Mouse (Mus musculus) kidney, embryonic 15.5 days (tissue): ENCODE measurements around the gene Gcgr. TPM values are rescaled to one million over a fixed set of nuclear protein-coding genes. Genes with fewer than 3 reads are reported as not detected.
"Not testable (repeated sequence)": the region's sequence is repeated elsewhere in the genome, so short reads cannot be mapped to it uniquely, and the experiment has no call there.

Experiments used
- ATAC-seq: fragments of 200-750 bp; cut with Nextera tagmentation; replicated peaks from 2 replicates; pipeline ENCODE4 v1.8.0; 2017; ENCODE audit warnings: moderate TSS enrichment; ENCODE audit not compliant: low FRiP score
- H3K27ac ChIP-seq: fragments of 300-500 bp; sonication (generic); 2 replicates; pipeline ENCODE4 v1.5.1; 2015; ENCODE audit warnings: mild to moderate bottlenecking, inconsistent platforms
- H3K27me3 ChIP-seq: fragments of 300-500 bp; sonication (generic); 2 replicates; pipeline ENCODE4 v1.6.1; 2015; ENCODE audit warnings: inconsistent platforms
- H3K36me3 ChIP-seq: fragments of 300-500 bp; sonication (generic); 2 replicates; pipeline ENCODE4 v1.6.1; 2015; ENCODE audit warnings: inconsistent platforms
- H3K4me1 ChIP-seq: fragments of 300-500 bp; sonication (generic); 2 replicates; pipeline ENCODE4 v1.6.1; 2015; ENCODE audit warnings: inconsistent platforms
- H3K4me2 ChIP-seq: fragments of 300-500 bp; sonication (generic); 2 replicates; pipeline ENCODE4 v1.6.1; 2015; ENCODE audit warnings: moderate library complexity, mild to moderate bottlenecking, inconsistent platforms
- H3K4me3 ChIP-seq: fragments of 300-500 bp; sonication (generic); replicated peaks from 2 replicates; pipeline ENCODE4 v1.5.1; 2015; ENCODE audit warnings: mild to moderate bottlenecking, inconsistent platforms
- H3K9ac ChIP-seq: fragments of 300-500 bp; sonication (generic); 2 replicates; pipeline ENCODE4 v1.6.1; 2015; ENCODE audit warnings: mild to moderate bottlenecking, inconsistent platforms
- H3K9me3 ChIP-seq: fragments of 300-500 bp; sonication (generic); replicated peaks from 2 replicates; pipeline ENCODE4 v1.6.1; 2016; ENCODE audit warnings: inconsistent platforms
- WGBS: fragments of 180-500 bp; shearing (Covaris S2); methylation state at CpG from one replicate; pipeline ENCODE4 v1.1.7; 2015; ENCODE audit warnings: mixed read lengths; 5-methylcytosine and 5-hydroxymethylcytosine counted together
- polyA plus RNA-seq: library from polyadenylated mRNA; unstranded; fragments of >200 nt; fragmentation: Nextera tagmentation; extraction: Ambion mirVana; gene quantifications from 2 replicates; pipeline ENCODE4 v1.2.1, GENCODE M21; 2015

The Gcgr gene
- polyA plus RNA-seq, 1 experiment from 2014 or later: 2.4 TPM

- Histone ChIP-seq H3K4me1 (peaks cover 27% of the 10 kb centered on the region), H3K27ac (0 out of 2 replicates have a peak overlapping the region, but pooled peaks have one; percentile 27), H3K36me3 (no peaks in the 10 kb centered on the region), H3K4me2 (no peak overlapping the region), H3K4me3 (no peak overlapping the region), H3K9ac (no peak overlapping the region), H3K27me3 (no peaks in the 10 kb centered on the region), H3K9me3 (no peaks in the 10 kb centered on the region)
- WGBS: 80% methylated on average over 9 of the region's 9 CpGs
- ATAC-seq: no peak
Observed at GRCm38 (mm10) chr11:120508290-120508870, 22.1 kb upstream of the Gcgr start.

DNA sequence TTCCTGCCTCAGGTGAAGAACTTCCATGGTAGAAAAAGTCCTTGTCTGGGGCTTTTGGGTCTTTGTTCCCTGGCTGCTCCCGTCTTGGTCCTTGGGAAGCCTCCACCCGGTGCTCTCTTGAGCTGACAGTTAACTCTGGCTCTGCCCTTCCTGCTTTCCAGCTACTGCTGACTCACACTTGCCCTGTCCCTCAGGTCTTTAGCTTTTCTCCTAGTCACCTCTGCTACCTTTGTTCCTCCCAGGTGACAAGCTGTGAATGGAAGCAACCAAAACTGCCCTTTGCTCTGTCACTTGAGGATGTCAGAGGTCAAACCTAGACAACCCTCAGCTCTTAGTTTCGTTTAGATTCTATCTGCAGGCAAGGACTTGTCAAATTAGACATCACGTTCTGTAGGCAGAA, 20.6 kb upstream of the Gcgr start:
- peaks cover 27% of the 10 kb centered on the region for H3K4me1 ChIP-seq
- no peak for ATAC-seq
- H3K9me3 ChIP-seq: no peaks in the 10 kb centered on the region
- peak overlapping the region; percentile 64; the same call in 1 of the 2 replicates for H3K27ac ChIP-seq
- no peak overlapping the region for H3K9ac ChIP-seq
- H3K36me3 ChIP-seq: no peaks in the 10 kb centered on the region
- H3K27me3 ChIP-seq: no peaks in the 10 kb centered on the region
- WGBS: 52% methylated on average over 4 of the region's 4 CpGs
- H3K4me2 ChIP-seq: peak overlapping the region; percentile 53; the same call in 1 of the 2 replicates
- H3K4me3 ChIP-seq: no peak overlapping the region

DNA sequence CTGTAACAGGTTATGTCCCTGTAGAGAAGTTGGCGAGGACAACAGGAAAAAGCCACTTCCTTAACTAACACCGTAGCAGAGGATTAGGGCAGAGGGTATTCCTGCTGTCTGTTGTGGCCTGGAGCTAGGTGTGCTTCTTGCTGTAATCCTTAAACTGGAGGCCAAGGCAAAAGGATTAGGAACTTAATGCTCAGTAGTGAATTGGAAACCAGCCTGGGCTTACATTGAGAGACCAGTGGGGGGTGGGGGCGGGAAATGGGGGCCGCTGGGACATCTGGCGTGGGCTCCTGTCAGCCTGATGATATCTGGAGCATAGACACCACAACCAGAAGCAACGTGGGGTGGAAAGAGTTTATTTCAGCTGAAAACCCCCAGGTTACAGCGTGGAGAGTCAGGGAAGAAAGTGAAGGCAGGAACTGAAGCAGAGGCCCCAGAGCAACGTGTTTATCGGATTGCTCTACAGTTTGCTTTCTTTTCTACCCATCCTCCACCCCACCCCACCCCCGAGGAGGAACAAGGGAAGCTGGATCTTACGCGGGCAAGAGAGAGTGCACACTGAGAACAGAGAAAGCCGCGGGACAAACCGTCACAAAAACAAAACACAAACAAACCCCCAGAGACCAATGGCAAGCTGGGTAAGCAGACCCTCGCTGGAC, 20.0 kb upstream of the Gcgr start:
- no peak; the same call in 1 of the 2 replicates for ATAC-seq
- H3K4me1 ChIP-seq: peaks cover 27% of the 10 kb centered on the region
- 11% methylated on average over 16 of the region's 16 CpGs for WGBS
- H3K27ac ChIP-seq: peak overlapping the region; percentile 64
- peak overlapping the region; percentile 32 for H3K4me3 ChIP-seq
- no peaks in the 10 kb centered on the region for H3K27me3 ChIP-seq
- H3K9me3 ChIP-seq: no peaks in the 10 kb centered on the region
- H3K9ac ChIP-seq: peak overlapping the region; percentile 26; the same call in 1 of the 2 replicates
- H3K4me2 ChIP-seq: peak overlapping the region; percentile 53
- H3K36me3 ChIP-seq: no peaks in the 10 kb centered on the region

GRCm38 (mm10) chr11:120512790-120513453, 17.6 kb upstream of the Gcgr start:
- Histone ChIP-seq H3K4me1 (peaks cover 25% of the 10 kb centered on the region), H3K36me3 (no peaks in the 10 kb centered on the region), H3K9me3 (no peaks in the 10 kb centered on the region), H3K4me2 (no peak overlapping the region), H3K27ac (no peak overlapping the region), H3K27me3 (no peaks in the 10 kb centered on the region), H3K9ac (no peak overlapping the region), H3K4me3 (no peak overlapping the region)
- 24% methylated on average over 6 of the region's 6 CpGs for WGBS
- no peak for ATAC-seq

DNA sequence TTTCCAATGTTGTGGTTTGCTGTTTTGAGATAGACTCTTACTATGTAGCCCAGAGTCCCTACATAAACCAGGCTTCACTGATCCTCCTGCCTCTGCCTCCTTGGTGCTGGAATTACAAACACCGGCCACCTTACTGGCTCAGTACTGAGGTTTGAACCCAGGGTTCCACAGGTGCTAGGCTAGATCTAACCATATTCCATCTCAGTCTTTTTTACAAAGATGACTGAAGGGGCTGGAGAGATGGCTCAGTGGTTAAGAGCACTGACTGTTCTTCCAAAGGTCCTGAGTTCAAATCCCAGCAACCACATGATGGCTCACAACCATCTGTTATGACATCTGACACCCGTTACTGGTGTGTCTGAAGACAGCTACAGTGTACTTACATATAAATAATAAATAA, 16.2 kb upstream of the Gcgr start:
- not testable (repeated sequence) for H3K9me3 ChIP-seq, ATAC-seq, H3K27ac ChIP-seq, H3K36me3 ChIP-seq, H3K27me3 ChIP-seq, H3K4me3 ChIP-seq, H3K9ac ChIP-seq, H3K4me2 ChIP-seq
- H3K4me1 ChIP-seq: peaks cover 33% of the 10 kb centered on the region
- 89% methylated on average over 2 of the region's 2 CpGs for WGBS

DNA sequence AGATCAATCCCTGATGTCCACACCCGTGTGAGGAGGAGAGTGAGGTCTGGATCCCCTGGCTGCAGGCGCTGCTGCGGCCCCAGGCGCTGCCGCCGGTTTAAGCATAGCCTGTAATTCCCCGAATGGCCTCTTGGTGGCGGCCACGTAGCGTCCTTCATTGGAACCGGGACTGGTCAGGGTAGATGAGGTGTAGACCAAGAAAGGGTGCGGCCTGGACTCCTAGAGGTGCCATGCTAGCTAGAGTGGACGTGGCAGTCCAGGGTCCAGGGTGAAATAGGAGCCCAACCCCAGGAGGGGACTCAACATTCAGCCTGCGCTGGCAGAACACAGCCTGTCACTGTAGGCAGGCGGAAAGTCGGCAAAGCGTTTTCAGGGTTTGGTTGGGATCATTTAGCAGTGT, 14.9 kb upstream of the Gcgr start:
- Histone ChIP-seq H3K27ac (no peak overlapping the region), H3K4me3 (no peak overlapping the region), H3K27me3 (no peaks in the 10 kb centered on the region), H3K9ac (no peak overlapping the region), H3K4me1 (peaks cover 37% of the 10 kb centered on the region), H3K9me3 (no peaks in the 10 kb centered on the region), H3K36me3 (no peaks in the 10 kb centered on the region), H3K4me2 (no peak overlapping the region)
- peak; percentile 71 for ATAC-seq
- 17% methylated on average over 17 of the region's 17 CpGs for WGBS

DNA sequence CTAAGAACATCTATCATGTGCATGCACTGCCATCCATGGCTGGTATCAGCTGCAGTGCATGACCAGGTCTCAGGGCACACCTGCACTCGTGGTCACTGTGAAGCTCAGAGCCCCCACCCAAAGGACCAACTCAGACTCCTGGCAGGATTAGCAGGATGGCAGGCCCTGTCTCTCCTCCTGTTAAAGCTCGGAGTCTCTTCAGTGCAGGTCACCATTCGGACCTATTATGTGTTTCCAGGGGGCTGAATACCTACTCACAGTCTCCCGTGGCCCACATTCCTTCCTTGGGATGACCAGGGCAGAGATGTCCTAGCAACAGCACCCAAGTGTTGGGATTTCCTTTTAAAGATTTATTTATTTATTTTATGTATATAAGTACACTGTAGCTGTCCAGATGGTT, 13.4 kb upstream of the Gcgr start:
- Histone ChIP-seq H3K9ac (no peak overlapping the region), H3K27me3 (no peaks in the 10 kb centered on the region), H3K4me3 (no peak overlapping the region), H3K4me1 (peaks cover 31% of the 10 kb centered on the region), H3K36me3 (no peaks in the 10 kb centered on the region), H3K27ac (no peak overlapping the region), H3K9me3 (no peaks in the 10 kb centered on the region), H3K4me2 (no peak overlapping the region)
- 89% methylated on average over 4 of the region's 4 CpGs for WGBS
- ATAC-seq: no peak

- 56% methylated on average over 6 of the region's 6 CpGs for WGBS
- Histone ChIP-seq H3K36me3 (no peaks in the 10 kb centered on the region), H3K27ac (peak overlapping the region; percentile 20; the same call in 1 of the 2 replicates), H3K4me2 (no peak overlapping the region; the same call in 1 of the 2 replicates), H3K4me3 (no peak overlapping the region), H3K9ac (no peak overlapping the region), H3K4me1 (peaks cover 26% of the 10 kb centered on the region), H3K27me3 (no peaks in the 10 kb centered on the region), H3K9me3 (no peaks in the 10 kb centered on the region)
- no peak for ATAC-seq
Observed at GRCm38 (mm10) chr11:120518027-120518426, 12.5 kb upstream of the Gcgr start.

- Histone ChIP-seq H3K4me1 (peaks cover 23% of the 10 kb centered on the region), H3K4me2 (no peak overlapping the region; the same call in 1 of the 2 replicates), H3K27ac (no peak overlapping the region), H3K4me3 (no peak overlapping the region), H3K36me3 (no peaks in the 10 kb centered on the region), H3K9ac (no peak overlapping the region), H3K27me3 (no peaks in the 10 kb centered on the region), H3K9me3 (no peaks in the 10 kb centered on the region)
- no peak for ATAC-seq
- 65% methylated on average over 6 of the region's 6 CpGs for WGBS
Observed at GRCm38 (mm10) chr11:120518558-120518957, 11.9 kb upstream of the Gcgr start.

DNA sequence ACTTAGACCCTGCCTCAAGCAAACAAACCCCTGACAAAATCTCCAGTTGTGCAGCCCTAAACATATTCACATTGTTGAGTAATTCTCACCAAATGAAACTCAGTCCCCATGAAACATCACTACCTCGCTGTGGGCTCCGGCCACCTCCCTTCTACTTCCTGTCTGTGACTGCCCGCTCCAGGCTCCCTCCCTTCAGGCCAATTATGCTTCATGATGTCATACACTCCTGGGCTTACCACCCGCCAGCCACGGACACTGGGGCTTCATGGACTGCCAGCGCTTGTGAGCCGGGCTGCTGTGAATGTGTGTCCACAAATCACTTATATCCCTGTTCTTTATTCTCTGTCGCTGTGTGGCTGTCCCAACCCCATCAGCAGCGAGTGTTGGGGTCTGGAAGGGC, 10.8 kb upstream of the Gcgr start:
- H3K9ac ChIP-seq: no peak overlapping the region
- no peaks in the 10 kb centered on the region for H3K27me3 ChIP-seq
- 30% methylated on average over 9 of the region's 9 CpGs for WGBS
- peaks cover 23% of the 10 kb centered on the region for H3K4me1 ChIP-seq
- H3K27ac ChIP-seq: peak overlapping the region; percentile 15; the same call in 1 of the 2 replicates
- H3K4me2 ChIP-seq: peak overlapping the region; percentile 20; the same call in 1 of the 2 replicates
- no peak overlapping the region for H3K4me3 ChIP-seq
- no peaks in the 10 kb centered on the region for H3K9me3 ChIP-seq
- ATAC-seq: no peak
- H3K36me3 ChIP-seq: no peaks in the 10 kb centered on the region

GRCm38 (mm10) chr11:120520498-120520897, 10.0 kb upstream of the Gcgr start:
- Histone ChIP-seq H3K4me2 (no peak overlapping the region), H3K4me1 (peaks cover 23% of the 10 kb centered on the region), H3K27me3 (no peaks in the 10 kb centered on the region), H3K27ac (no peak overlapping the region), H3K9ac (no peak overlapping the region), H3K4me3 (no peak overlapping the region), H3K9me3 (no peaks in the 10 kb centered on the region), H3K36me3 (no peaks in the 10 kb centered on the region)
- 63% methylated on average over 9 of the region's 9 CpGs for WGBS
- ATAC-seq: no peak

DNA sequence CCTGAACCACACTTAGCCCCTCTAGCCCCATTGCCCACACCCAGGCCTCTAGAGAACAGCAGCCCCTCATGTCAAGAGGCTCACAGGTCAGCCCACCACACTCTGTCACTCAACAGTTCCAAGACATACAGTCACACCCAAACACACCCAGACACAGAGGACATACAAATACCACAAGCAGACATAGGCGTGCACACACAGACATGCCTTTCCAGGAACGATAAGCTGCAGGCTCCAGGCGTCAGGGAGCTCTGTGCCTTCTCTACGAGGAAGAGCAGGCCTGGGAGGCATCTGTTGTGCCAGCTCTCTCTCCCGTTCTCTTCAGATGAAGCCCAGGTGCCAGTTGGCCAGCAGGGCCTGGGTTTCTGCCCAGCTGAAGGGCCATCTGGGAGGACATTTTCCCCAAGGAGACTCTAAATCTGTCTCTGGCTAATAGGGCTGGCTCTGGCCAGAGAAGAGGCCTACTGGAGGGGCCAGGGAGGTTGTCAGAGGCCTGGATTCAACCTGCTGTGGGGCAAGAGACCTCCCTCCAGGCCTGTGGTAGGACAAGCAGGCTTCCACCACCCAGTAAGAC, 9.4 kb upstream of the Gcgr start:
- H3K36me3 ChIP-seq: no peaks in the 10 kb centered on the region
- H3K9me3 ChIP-seq: no peaks in the 10 kb centered on the region
- H3K4me3 ChIP-seq: no peak overlapping the region
- ATAC-seq: no peak
- H3K27ac ChIP-seq: no peak overlapping the region
- no peak overlapping the region for H3K9ac ChIP-seq
- 83% methylated on average over 5 of the region's 5 CpGs for WGBS
- peaks cover 20% of the 10 kb centered on the region for H3K4me1 ChIP-seq
- no peaks in the 10 kb centered on the region for H3K27me3 ChIP-seq
- no peak overlapping the region for H3K4me2 ChIP-seq
